Mouse (Mus musculus) gastrocnemius, adult 18-20 months (tissue): ENCODE measurements around the gene Anxa2. TPM values are rescaled to one million over a fixed set of nuclear protein-coding genes. Genes with fewer than 3 reads are reported as not detected.

Source experiments
- DNase-seq: peaks from one replicate; pipeline ENCODE4 v3.0.0; 2021; ENCODE audit warnings: low spot score
- long read RNA-seq, 2 experiments: library from polyadenylated mRNA; stranded (forward); transcript quantifications; one replicate each; pipeline ENCODE4 v2.0.0; 2021
- total RNA-seq, 2 experiments: library from RNA; stranded (reverse); gene quantifications; 2 replicates each; pipeline ENCODE4 v1.2.3; 2021

Anxa2 gene
- 10 to 100 TPM; 29.4 to 53.6 TPM for total RNA-seq
- long read RNA-seq, experiment 1, transcript Anxa2-201 (13 exons, 1,447 nt) = major isoform, 41 of 44 reads
- long read RNA-seq, experiment 1, partial matches to known transcripts = 2 of 44 reads
- long read RNA-seq, experiment 1, other reads (novel, unspliced or antisense) = 1 of 44 reads
- long read RNA-seq, experiment 2, transcript Anxa2-201 (13 exons, 1,447 nt) = major isoform, 20 of 21 reads
- long read RNA-seq, experiment 2, partial matches to known transcripts = 0 of 21 reads
- long read RNA-seq, experiment 2, other reads (novel, unspliced or antisense) = 1 of 21 reads

GRCm38 (mm10) chr9:69453066-69453900, at the start of gene Anxa2:
TSS of gene Anxa2 (plus strand) at chr9:69453620.
- DNase-seq = peak; percentile 93

GRCm38 (mm10) chr9:69404671-69405070, 48.7 kb upstream of the Anxa2 start:
- no peak for DNase-seq

GRCm38 (mm10) chr9:69419476-69419875, 33.9 kb upstream of the Anxa2 start:
- DNase-seq = no peak

- no peak for DNase-seq
Observed at GRCm38 (mm10) chr9:69430531-69430930, 22.9 kb upstream of the Anxa2 start.

- DNase-seq = no peak
Observed at GRCm38 (mm10) chr9:69431863-69432555, 21.4 kb upstream of the Anxa2 start.

GRCm38 (mm10) chr9:69435194-69435593, 18.2 kb upstream of the Anxa2 start:
- no peak for DNase-seq

- DNase-seq = no peak
Observed at GRCm38 (mm10) chr9:69435662-69436061, 17.8 kb upstream of the Anxa2 start.

GRCm38 (mm10) chr9:69439805-69440357, 13.5 kb upstream of the Anxa2 start:
- DNase-seq = peak; percentile 21

GRCm38 (mm10) chr9:69442471-69443038, 10.9 kb upstream of the Anxa2 start:
- peak; percentile 30 for DNase-seq

- DNase-seq = peak; percentile 82
Observed at GRCm38 (mm10) chr9:69443203-69443602, 10.2 kb upstream of the Anxa2 start.

- no peak for DNase-seq
Observed at GRCm38 (mm10) chr9:69448801-69449200, 4.6 kb upstream of the Anxa2 start.

GRCm38 (mm10) chr9:69450636-69451035, 2.8 kb upstream of the Anxa2 start:
- DNase-seq = no peak

GRCm38 (mm10) chr9:69451886-69452810, 1.3 kb upstream of the Anxa2 start:
- no peak for DNase-seq

- DNase-seq = no peak
Observed at GRCm38 (mm10) chr9:69453901-69454666, 664 bp downstream of the Anxa2 start.

- no peak for DNase-seq
Observed at GRCm38 (mm10) chr9:69454691-69455090, 1.3 kb downstream of the Anxa2 start.

GRCm38 (mm10) chr9:69455391-69455790, 2.0 kb downstream of the Anxa2 start:
- peak; percentile 50 for DNase-seq

- DNase-seq = no peak
Observed at GRCm38 (mm10) chr9:69456406-69457075, 3.1 kb downstream of the Anxa2 start.

GRCm38 (mm10) chr9:69457143-69457542, 3.7 kb downstream of the Anxa2 start:
- no peak for DNase-seq
